Mouse (Mus musculus) myocyte (in vitro differentiated cells): ENCODE data around the gene Slco3a1. TPM values are rescaled to one million over a fixed set of nuclear protein-coding genes. Genes with fewer than 3 reads are reported as not detected.

Experiments used
- H3K27me3 ChIP-seq: one replicate; pipeline ENCODE4 v1.6.1; 2011; ENCODE audit not compliant: control insufficient read depth, insufficient read depth, insufficient read length
- H3K36me3 ChIP-seq: one replicate; pipeline ENCODE4 v1.6.1; 2011; ENCODE audit not compliant: control insufficient read depth, insufficient read depth
- H3K4me2 ChIP-seq: one replicate; pipeline ENCODE4 v1.6.1; 2011; ENCODE audit warnings: low read depth, control low read depth
- H3K4me3 ChIP-seq: one replicate; pipeline ENCODE4 v1.5.1; 2011; ENCODE audit warnings: mild to moderate bottlenecking, control low read depth, moderate library complexity
- H3K79me2 ChIP-seq: one replicate; pipeline ENCODE4 v1.6.1; 2011; ENCODE audit not compliant: control insufficient read depth, insufficient read depth
- H3ac ChIP-seq: one replicate; pipeline ENCODE4 v1.6.1; 2011; ENCODE audit not compliant: control insufficient read depth, insufficient read length
- CEBPB ChIP-seq: IDR thresholded peaks from 2 replicates; pipeline ENCODE4 v1.6.1; 2011; ENCODE audit warnings: mild to moderate bottlenecking, moderate library complexity; ENCODE audit not compliant: poor library complexity, insufficient read depth, severe bottlenecking
- E2F4 ChIP-seq: IDR thresholded peaks from one replicate; pipeline ENCODE4 v1.6.1; 2011; ENCODE audit warnings: mild to moderate bottlenecking, control low read depth, moderate library complexity; ENCODE audit not compliant: insufficient read depth
- MAX ChIP-seq: IDR thresholded peaks from one replicate; pipeline ENCODE4 v1.6.1; 2011; ENCODE audit warnings: low read depth, mild to moderate bottlenecking, control low read depth
- MYOD1 ChIP-seq, 3 experiments: IDR thresholded peaks; one replicate each; pipeline ENCODE4 v1.6.1; 2011; ENCODE audit warnings: control low read depth in 2 of 3, low read depth in 2 of 3, mild to moderate bottlenecking in 2 of 3, moderate library complexity in 1 of 3; ENCODE audit not compliant: insufficient read length in 2 of 3, control insufficient read depth in 1 of 3
- MYOG ChIP-seq, 3 experiments: IDR thresholded peaks; one replicate each; pipeline ENCODE4 v1.6.1; 2011; ENCODE audit warnings: control low read depth in 2 of 3, low read depth in 2 of 3, mild to moderate bottlenecking in 2 of 3; ENCODE audit not compliant: insufficient read length in 2 of 3, control insufficient read depth in 1 of 3, insufficient read depth in 1 of 3
- POLR2A ChIP-seq: IDR thresholded peaks from one replicate; pipeline ENCODE4 v1.6.1; 2011; ENCODE audit warnings: low read depth, mild to moderate bottlenecking, control low read depth, moderate library complexity; ENCODE audit not compliant: insufficient read length
- POLR2AphosphoS2 ChIP-seq: IDR thresholded peaks from one replicate; pipeline ENCODE4 v1.6.1; 2011; ENCODE audit warnings: low read depth, control low read depth; ENCODE audit not compliant: insufficient read length
- REST ChIP-seq: IDR thresholded peaks from one replicate; pipeline ENCODE4 v1.6.1; 2011; ENCODE audit warnings: mild to moderate bottlenecking, control low read depth, moderate library complexity; ENCODE audit not compliant: insufficient read depth, insufficient read length
- SRF ChIP-seq: IDR thresholded peaks from one replicate; pipeline ENCODE4 v1.6.1; 2011; ENCODE audit warnings: low read depth; ENCODE audit not compliant: control insufficient read depth, insufficient read length
- TCF12 ChIP-seq: IDR thresholded peaks from one replicate; pipeline ENCODE4 v1.6.1; 2011; ENCODE audit warnings: mild to moderate bottlenecking, control low read depth; ENCODE audit not compliant: poor library complexity, insufficient read depth, severe bottlenecking
- TCF3 ChIP-seq: IDR thresholded peaks from one replicate; pipeline ENCODE4 v1.6.1; 2011; ENCODE audit warnings: low read depth, control low read depth; ENCODE audit not compliant: insufficient read length
- USF1 ChIP-seq: IDR thresholded peaks from one replicate; pipeline ENCODE4 v1.6.1; 2011; ENCODE audit warnings: low read depth, mild to moderate bottlenecking, control low read depth, moderate library complexity
- polyA plus RNA-seq: library from polyadenylated mRNA; unstranded; fragments of >200 nt; fragmentation: generic; extraction: Trizol; gene quantifications from one replicate; pipeline ENCODE4 v1.2.1, GENCODE M21; 2012; ENCODE audit warnings: missing spikeins

Gene Slco3a1
- polyA plus RNA-seq, 1 experiment = 50.7 TPM

DNA sequence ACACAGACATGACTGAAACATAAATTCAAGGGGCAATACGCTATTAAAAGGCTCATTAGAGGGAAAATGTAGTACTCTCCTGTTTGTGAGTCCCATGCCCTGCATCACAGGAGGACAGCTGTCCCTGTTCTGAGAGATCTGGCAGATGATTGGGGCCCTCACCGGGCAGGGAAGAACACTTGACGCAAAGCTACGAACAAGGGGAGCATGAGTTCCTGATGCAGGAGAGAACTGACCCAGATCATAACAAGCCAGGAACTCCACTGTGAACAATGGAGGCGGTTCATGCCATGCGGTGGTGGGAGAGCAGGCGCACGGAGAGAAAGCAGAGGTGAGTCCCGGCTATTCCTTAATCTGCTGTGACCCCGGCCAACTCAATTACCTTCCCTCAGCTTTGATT lies 48.9 kb downstream of the Slco3a1 start:
- no peak overlapping the region for H3K4me2 ChIP-seq
- H3K4me3 ChIP-seq = no peak overlapping the region
- TF ChIP-seq CEBPB (no peak), MYOG (IDR thresholded peaks at IDR 0.05; ENCODE audit: control insufficient read depth in 1 of 3, insufficient read depth in 1 of 3, insufficient read length in 2 of 3, low read depth in 2 of 3) (no peak), MAX (no peak), USF1 (no peak), REST (no peak)
- no peaks in the 10 kb centered on the region for H3K36me3 ChIP-seq
- H3K27me3 ChIP-seq = no peaks in the 10 kb centered on the region
- no peak overlapping the region for H3ac ChIP-seq
- H3K79me2 ChIP-seq = peaks cover 19% of the 10 kb centered on the region

- no peak for TF ChIP-seq SRF
- peak in 1 of 3 experiments; percentile 55 for TF ChIP-seq MYOG (IDR thresholded peaks at IDR 0.05; ENCODE audit: control insufficient read depth in 1 of 3, insufficient read depth in 1 of 3, insufficient read length in 2 of 3, low read depth in 2 of 3)
- Histone ChIP-seq H3K4me3 (no peak overlapping the region), H3K36me3 (no peaks in the 10 kb centered on the region), H3ac (no peak overlapping the region), H3K79me2 (peaks cover 14% of the 10 kb centered on the region), H3K27me3 (no peaks in the 10 kb centered on the region), H3K4me2 (no peak overlapping the region)
Measured at GRCm38 (mm10) chr7:74501187-74501586, 53.4 kb downstream of the Slco3a1 start.

DNA sequence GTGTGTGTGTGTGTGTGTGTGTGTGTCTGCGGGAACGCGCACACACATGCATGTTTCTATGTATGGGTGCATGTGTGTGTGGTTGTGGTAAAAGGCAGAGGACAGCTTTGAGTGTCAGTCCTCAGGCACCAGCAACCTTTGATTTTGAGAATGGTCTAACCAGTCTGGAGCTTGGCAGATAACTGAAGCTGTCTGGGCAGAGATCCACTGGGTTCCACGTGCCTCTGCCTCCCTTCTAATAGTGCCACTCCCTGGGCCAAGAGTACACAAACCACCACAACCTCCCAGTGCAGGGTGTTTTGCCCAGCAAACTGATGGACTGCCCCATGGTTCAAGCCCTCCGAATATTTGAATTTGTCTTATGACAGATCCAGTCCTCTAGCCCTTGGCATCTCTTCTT lies 55.1 kb downstream of the Slco3a1 start:
- Histone ChIP-seq H3ac (no peak overlapping the region), H3K36me3 (no peaks in the 10 kb centered on the region), H3K4me2 (no peak overlapping the region), H3K79me2 (peaks cover 9% of the 10 kb centered on the region), H3K4me3 (no peak overlapping the region), H3K27me3 (no peaks in the 10 kb centered on the region)
- TF ChIP-seq REST (no peak), POLR2AphosphoS2 (no peak), SRF (no peak), CEBPB (no peak), USF1 (no peak), MAX (no peak), MYOG (IDR thresholded peaks at IDR 0.05; ENCODE audit: control insufficient read depth in 1 of 3, insufficient read depth in 1 of 3, insufficient read length in 2 of 3, low read depth in 2 of 3) (no peak), MYOD1 (IDR thresholded peaks at IDR 0.05; ENCODE audit: control insufficient read depth in 1 of 3, insufficient read length in 2 of 3, low read depth in 2 of 3) (no peak), TCF12 (no peak), TCF3 (no peak), POLR2A (no peak)

DNA sequence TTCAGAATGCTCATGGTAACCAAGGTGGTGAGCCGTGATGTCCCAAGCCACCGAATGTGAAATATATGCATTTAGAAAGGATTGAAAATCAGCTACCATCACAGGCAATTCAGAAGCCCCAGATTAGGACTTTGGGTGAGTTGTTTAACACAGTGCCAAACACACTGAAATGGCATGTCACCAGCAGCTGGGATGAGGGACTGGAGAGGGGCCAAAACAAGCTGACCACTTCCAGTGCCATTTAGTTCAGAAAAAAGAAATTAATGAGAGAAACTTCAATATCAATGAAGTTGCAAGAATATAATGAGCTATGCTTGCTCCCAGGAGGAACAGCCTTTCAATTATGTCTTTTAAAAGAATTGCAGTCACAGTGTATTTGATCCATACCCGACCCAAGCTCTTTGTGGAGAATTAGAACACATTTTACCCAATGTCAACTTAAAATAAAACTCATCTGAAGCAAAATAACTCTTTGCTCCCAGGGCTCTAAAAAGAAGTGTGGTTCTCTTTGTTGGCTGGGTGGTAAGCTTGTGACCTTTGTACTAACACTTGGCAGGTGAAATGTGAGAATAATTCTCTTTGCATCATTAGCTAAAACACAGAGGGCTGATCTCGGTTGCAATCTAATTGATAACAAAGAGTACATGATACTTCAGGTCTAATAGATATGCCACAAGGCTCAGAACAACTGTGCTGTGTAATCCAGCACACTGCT lies 56.2 kb downstream of the Slco3a1 start:
- Histone ChIP-seq H3K4me2 (no peak overlapping the region), H3K4me3 (no peak overlapping the region), H3K27me3 (no peaks in the 10 kb centered on the region), H3K79me2 (peaks cover 13% of the 10 kb centered on the region), H3K36me3 (no peaks in the 10 kb centered on the region), H3ac (no peak overlapping the region)
- no peak for TF ChIP-seq MYOD1 (IDR thresholded peaks at IDR 0.05; ENCODE audit: control insufficient read depth in 1 of 3, insufficient read length in 2 of 3, low read depth in 2 of 3)
- TF ChIP-seq CEBPB = no peak
- TF ChIP-seq MAX = no peak
- no peak for TF ChIP-seq MYOG (IDR thresholded peaks at IDR 0.05; ENCODE audit: control insufficient read depth in 1 of 3, insufficient read depth in 1 of 3, insufficient read length in 2 of 3, low read depth in 2 of 3)
- TF ChIP-seq USF1 = no peak
- TF ChIP-seq SRF = no peak
- no peak for TF ChIP-seq POLR2AphosphoS2
- no peak for TF ChIP-seq TCF12
- no peak for TF ChIP-seq REST
- no peak for TF ChIP-seq E2F4
- no peak for TF ChIP-seq TCF3
- no peak for TF ChIP-seq POLR2A

DNA sequence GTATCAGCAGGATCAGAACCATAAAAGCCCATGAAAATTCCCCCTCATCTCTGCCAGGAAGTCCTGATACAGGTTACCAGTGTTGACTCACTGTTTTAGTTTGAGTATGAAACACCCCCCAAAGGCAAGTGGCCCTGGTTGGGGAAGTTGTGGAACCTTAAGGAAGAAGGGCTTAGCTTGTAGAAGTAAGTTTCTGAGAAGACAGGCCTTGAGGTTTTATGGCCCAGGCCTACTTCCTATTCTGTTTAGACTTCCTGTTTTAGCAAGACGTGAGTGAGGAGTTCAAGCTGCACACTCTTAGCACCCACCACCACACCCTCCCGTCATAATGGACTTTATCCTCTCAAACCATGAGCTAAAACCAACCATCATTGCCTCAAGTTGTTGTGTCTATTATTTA lies 57.4 kb downstream of the Slco3a1 start:
- Histone ChIP-seq H3K4me3 (no peak overlapping the region), H3K36me3 (no peaks in the 10 kb centered on the region), H3ac (no peak overlapping the region), H3K4me2 (no peak overlapping the region), H3K27me3 (no peaks in the 10 kb centered on the region), H3K79me2 (peaks cover 9% of the 10 kb centered on the region)
- TF ChIP-seq SRF (no peak), USF1 (no peak), E2F4 (no peak), TCF12 (no peak), POLR2A (no peak), MYOG (IDR thresholded peaks at IDR 0.05; ENCODE audit: control insufficient read depth in 1 of 3, insufficient read depth in 1 of 3, insufficient read length in 2 of 3, low read depth in 2 of 3) (no peak), POLR2AphosphoS2 (no peak), REST (no peak), MYOD1 (IDR thresholded peaks at IDR 0.05; ENCODE audit: control insufficient read depth in 1 of 3, insufficient read length in 2 of 3, low read depth in 2 of 3) (no peak), MAX (no peak), CEBPB (no peak)
